Mouse (Mus musculus) ES-E14 (cell line): ENCODE measurements at regions not wholly inside any gene's neighbourhood (a gene's known extent, or its start where the extent isn't known, plus 50 kb on each side); places are given as distances from the start of the nearest gene placed in this dataset.
"Not testable (repeated sequence)": the region's sequence is repeated elsewhere in the genome, so short reads cannot be mapped to it uniquely, and the experiment has no call there.

ENCODE experiments used
- DNase-seq: peaks from one replicate; pipeline ENCODE4 v3.0.0-alpha.2; 2013; ENCODE audit warnings: low read depth, low spot score
- H3K27ac ChIP-seq: 2 replicates; pipeline ENCODE4 v1.5.1; 2012; ENCODE audit warnings: low read depth, mild to moderate bottlenecking, low read length, moderate library complexity, mixed read lengths; ENCODE audit not compliant: poor library complexity, insufficient read depth, severe bottlenecking
- H3K36me3 ChIP-seq: 2 replicates; pipeline ENCODE4 v1.6.1; 2012; ENCODE audit warnings: mild to moderate bottlenecking, low read length, moderate library complexity, mixed read lengths; ENCODE audit not compliant: control insufficient read depth, poor library complexity, insufficient read depth, severe bottlenecking
- H3K4me1 ChIP-seq, 2 experiments: fragments of 150-350 bp in 1 of 2; sonication (generic) in 1 of 2; 2 replicates each; pipeline ENCODE4 v1.6.1; 2012; ENCODE audit warnings: low read length in 2 of 2, mild to moderate bottlenecking in 1 of 2, mixed read lengths in 1 of 2; ENCODE audit not compliant: control insufficient read depth in 2 of 2, insufficient read depth in 2 of 2, poor library complexity in 1 of 2
- H3K4me3 ChIP-seq, 2 experiments: fragments of 150-350 bp in 1 of 2; sonication (generic) in 1 of 2; 2 replicates each; pipeline ENCODE4 v1.5.1; 2012; ENCODE audit warnings: low read length in 2 of 2, low read depth in 1 of 2, mild to moderate bottlenecking in 1 of 2, mixed read lengths in 1 of 2; ENCODE audit not compliant: insufficient read depth in 1 of 2, poor library complexity in 1 of 2, severe bottlenecking in 1 of 2
- H3K9ac ChIP-seq: 2 replicates; pipeline ENCODE4 v1.6.1; 2012; ENCODE audit warnings: low read depth, mild to moderate bottlenecking, low read length, mixed read lengths; ENCODE audit not compliant: poor library complexity, insufficient read depth, severe bottlenecking
- H3K9me3 ChIP-seq: fragments of 150-350 bp; sonication (generic); 2 replicates; pipeline ENCODE4 v1.6.1; 2012; ENCODE audit warnings: low read depth, mild to moderate bottlenecking, low read length; ENCODE audit not compliant: control insufficient read depth, insufficient read depth
- CHD2 ChIP-seq: IDR thresholded peaks from 2 replicates; pipeline ENCODE4 v1.6.1; 2014; ENCODE audit warnings: mild to moderate bottlenecking, low read depth, low read length, inconsistent platforms
- HCFC1 ChIP-seq: IDR thresholded peaks from 2 replicates; pipeline ENCODE4 v1.6.1; 2012; ENCODE audit warnings: low read length, inconsistent platforms, borderline replicate concordance; ENCODE audit not compliant: insufficient read depth
- MAFK ChIP-seq: IDR thresholded peaks from 2 replicates; pipeline ENCODE4 v1.6.1; 2014; ENCODE audit warnings: mild to moderate bottlenecking, low read depth, low read length, inconsistent platforms; ENCODE audit not compliant: insufficient read depth
- ZC3H11A ChIP-seq: IDR thresholded peaks from 2 replicates; pipeline ENCODE4 v1.6.1; 2012; ENCODE audit warnings: low read depth, mild to moderate bottlenecking, inconsistent platforms, low read length, borderline replicate concordance
- ZNF384 ChIP-seq: IDR thresholded peaks from 2 replicates; pipeline ENCODE4 v1.6.1; 2012; ENCODE audit warnings: low read depth, low read length, inconsistent platforms
- in situ Hi-C, 2 experiments: fragments of 600-800 bp; cut with MboI; formaldehyde crosslinking; loops; one replicate each; pipeline ENCODE4 v1.15.1; 2025; ENCODE audit warnings: low sequenced_read_pairs in 2 of 2, inconsistent platforms in 1 of 2; ENCODE audit not compliant: unreplicated experiment in 2 of 2

DNA sequence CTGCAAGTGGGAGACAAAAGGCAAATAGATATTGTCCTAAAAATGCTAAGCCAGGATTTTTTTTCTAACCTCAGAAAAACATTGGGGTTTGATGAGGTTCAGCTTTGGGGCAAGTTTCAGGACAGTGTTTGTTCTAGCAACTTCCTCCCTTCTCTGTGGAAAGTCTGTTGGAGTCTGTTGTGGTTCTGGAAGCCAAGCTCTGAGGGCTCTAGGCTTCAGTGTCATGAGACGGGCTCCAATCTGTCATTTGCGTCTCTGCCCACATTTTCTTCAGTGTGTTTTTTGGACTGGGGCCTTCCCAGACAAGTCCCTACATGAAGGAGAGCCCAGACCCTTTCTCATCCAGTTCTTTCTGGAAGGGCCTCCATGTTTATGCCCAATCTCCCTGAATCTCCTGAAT, 90.6 kb upstream of the Slc25a13 start:
- DNase-seq: no peak
- Histone ChIP-seq H3K9ac (no peak overlapping the region), H3K27ac (no peak overlapping the region), H3K4me1 (no peaks in the 10 kb centered on the region), H3K9me3 (no peaks in the 10 kb centered on the region), H3K4me3 (no peak overlapping the region), H3K36me3 (no peaks in the 10 kb centered on the region)
- in situ Hi-C loops: no loop called here
- TF ChIP-seq MAFK: no peak
- no peak for TF ChIP-seq ZNF384
- TF ChIP-seq ZC3H11A: no peak
- TF ChIP-seq CHD2: no peak

DNA sequence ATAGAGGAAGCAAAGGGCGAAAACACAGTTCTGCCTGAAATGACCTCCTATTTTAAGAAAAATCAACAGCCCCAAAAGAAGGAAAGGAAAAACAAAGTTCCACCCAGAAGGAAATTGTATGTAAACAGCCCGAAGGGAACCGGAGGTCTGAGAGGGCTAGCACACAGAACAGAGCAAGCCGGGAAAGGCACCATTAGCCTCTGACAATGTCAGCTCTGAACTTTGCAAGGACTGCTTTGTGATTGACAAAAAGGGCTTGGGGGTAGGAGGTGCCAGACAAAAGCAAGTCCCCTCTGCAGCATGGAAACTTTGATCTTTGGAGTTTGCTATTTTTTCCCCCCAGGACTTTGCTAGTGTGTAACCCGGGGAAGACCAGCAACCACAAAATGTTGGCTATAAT, 86.8 kb upstream of the Slc25a13 start:
- Histone ChIP-seq H3K27ac (no peak overlapping the region), H3K4me3 (no peak overlapping the region), H3K9ac (no peak overlapping the region), H3K9me3 (no peaks in the 10 kb centered on the region), H3K36me3 (no peaks in the 10 kb centered on the region), H3K4me1 (no peaks in the 10 kb centered on the region)
- TF ChIP-seq ZNF384 (no peak), ZC3H11A (no peak), CHD2 (no peak), HCFC1 (no peak), MAFK (no peak)
- in situ Hi-C loops: no loop called here
- DNase-seq: no peak

DNA sequence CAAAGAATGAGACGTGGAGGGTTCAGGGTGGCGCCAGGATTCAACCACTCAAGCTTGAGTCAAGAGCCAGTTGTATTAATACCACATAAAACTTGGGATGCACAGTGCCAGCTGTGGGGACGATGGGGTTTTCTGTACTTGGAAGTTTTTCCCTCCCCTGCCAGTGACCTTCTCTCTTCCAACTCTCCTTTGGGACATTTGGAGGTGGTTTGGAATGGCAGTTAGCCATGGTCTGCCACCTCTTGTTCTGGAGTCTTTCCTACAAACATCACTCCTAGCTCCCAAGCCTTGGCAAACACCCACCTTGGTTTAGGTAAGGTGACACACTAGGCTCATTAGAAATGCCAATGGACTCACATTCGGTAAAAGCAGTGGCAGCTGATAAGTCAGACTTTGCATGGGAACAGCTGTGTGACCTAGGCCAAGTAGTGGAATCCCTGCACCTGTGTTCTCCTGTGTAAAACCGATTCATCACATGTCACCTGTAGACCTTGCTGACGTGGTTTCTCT, 84.1 kb upstream of the Slc25a13 start:
- in situ Hi-C loops: no loop called here
- TF ChIP-seq HCFC1 (no peak), CHD2 (no peak), ZC3H11A (no peak), MAFK (no peak), ZNF384 (no peak)
- H3K9me3 ChIP-seq: no peaks in the 10 kb centered on the region
- no peak overlapping the region for H3K27ac ChIP-seq
- H3K36me3 ChIP-seq: no peaks in the 10 kb centered on the region
- no peak for DNase-seq
- no peaks in the 10 kb centered on the region for H3K4me1 ChIP-seq
- H3K4me3 ChIP-seq: no peak overlapping the region
- H3K9ac ChIP-seq: no peak overlapping the region

DNA sequence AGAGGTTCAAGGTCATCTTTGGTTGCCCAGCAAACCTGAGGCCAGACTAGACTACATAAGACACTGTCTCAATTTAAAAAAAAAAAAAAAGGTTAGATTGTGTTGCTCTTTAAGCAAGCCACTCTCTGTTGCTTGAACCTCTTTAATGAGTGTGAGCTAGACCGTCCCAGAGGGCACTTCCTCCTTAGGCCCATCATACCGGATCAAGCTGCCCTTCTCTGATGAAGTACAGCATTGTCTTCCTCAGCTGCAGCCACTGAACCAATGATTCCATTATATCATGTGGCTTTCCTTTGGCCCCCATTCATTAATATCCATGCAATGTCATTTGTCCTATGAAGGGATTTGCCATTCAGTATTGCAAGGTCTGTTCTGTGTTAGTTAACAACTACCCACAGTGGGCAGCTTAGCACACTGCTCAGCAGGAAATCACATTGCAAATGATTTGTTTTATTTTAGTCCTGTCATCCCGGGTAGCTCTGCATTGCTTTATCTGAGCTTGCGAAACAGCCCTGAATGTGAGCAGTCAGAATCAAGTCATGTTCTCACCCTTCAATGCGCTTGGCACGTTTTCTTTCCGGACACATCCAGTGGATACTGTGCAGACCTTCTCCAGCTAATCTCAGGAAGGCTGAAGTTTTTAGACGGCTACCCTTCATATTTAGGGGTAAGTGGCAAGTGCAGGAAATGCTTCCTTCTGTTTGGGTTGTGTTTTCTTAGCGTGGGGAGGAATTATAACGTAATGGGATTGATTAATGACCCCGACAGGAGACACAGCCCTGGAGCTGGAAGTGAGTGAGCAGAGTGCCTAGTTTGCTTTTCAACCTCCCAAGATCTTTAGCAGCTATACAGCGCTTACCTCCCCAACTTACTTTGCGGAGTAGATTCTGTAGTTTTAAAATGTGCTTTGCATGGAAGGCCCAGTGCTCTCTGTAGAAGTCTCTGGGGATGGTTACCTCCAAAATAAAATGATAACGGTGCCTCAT, 82.2 kb upstream of the Slc25a13 start:
- H3K4me3 ChIP-seq: no peak overlapping the region
- TF ChIP-seq CHD2 (no peak), ZNF384 (no peak), MAFK (no peak), ZC3H11A (no peak), HCFC1 (no peak)
- H3K36me3 ChIP-seq: no peaks in the 10 kb centered on the region
- H3K4me1 ChIP-seq: no peaks in the 10 kb centered on the region
- no peak overlapping the region for H3K9ac ChIP-seq
- no peaks in the 10 kb centered on the region for H3K9me3 ChIP-seq
- no peak for DNase-seq
- no peak overlapping the region for H3K27ac ChIP-seq
- in situ Hi-C loops: loop anchor here (25.0 kb wide), 1 partner anchor 588 kb away; the partner anchor contains the start of gene Dlx5 (in 2 of the 2)

DNA sequence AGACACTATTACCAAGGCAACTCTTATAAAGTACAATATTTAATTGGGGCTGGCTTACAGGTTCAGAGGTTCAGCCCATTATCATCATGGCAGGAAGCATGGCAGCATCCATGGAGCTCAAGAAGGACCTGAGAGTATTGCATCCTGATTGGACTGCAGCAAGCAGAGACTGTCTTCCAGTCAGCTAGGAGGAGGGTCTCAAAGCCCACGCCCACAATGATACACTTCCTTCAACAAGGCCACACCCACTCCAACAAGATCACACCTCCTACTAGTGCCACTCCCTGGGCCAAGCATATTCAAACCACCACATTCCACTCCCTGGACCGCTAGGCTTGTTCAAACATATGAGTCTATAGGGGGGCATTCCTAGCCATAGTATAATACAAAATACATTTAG, 78.6 kb upstream of the Slc25a13 start:
- H3K27ac ChIP-seq: not testable (repeated sequence)

More for the DNA sequence above, 78.6 kb upstream of the Slc25a13 start:
- in situ Hi-C loops: loop anchor here (25.0 kb wide), 1 partner anchor 592 kb away; the partner anchor contains the start of gene Dlx5 (in 2 of the 2)
- H3K4me3 ChIP-seq, DNase-seq, H3K4me1 ChIP-seq, H3K9me3 ChIP-seq, H3K36me3 ChIP-seq, H3K9ac ChIP-seq: not testable (repeated sequence)
